Mouse (Mus musculus) embryonic facial prominence, embryonic 15.5 days (tissue): ENCODE results near the gene Lbp. TPM values are rescaled to one million over a fixed set of nuclear protein-coding genes. Genes with fewer than 3 reads are reported as not detected.

Experiments used
- ATAC-seq: fragments of 200-750 bp; cut with Nextera tagmentation; 2 replicates; pipeline ENCODE4 v1.8.0; 2017; ENCODE audit warnings: low read depth, moderate TSS enrichment; ENCODE audit not compliant: insufficient number of reproducible peaks, low FRiP score, low TSS enrichment
- H3K27ac ChIP-seq: fragments of 300-500 bp; sonication (generic); replicated peaks from 2 replicates; pipeline ENCODE4 v1.5.1; 2015; ENCODE audit warnings: mild to moderate bottlenecking, inconsistent platforms
- H3K27me3 ChIP-seq: fragments of 300-500 bp; sonication (generic); 2 replicates; pipeline ENCODE4 v1.6.1; 2015; ENCODE audit warnings: inconsistent platforms
- H3K36me3 ChIP-seq: fragments of 300-500 bp; sonication (generic); 2 replicates; pipeline ENCODE4 v1.6.1; 2015; ENCODE audit warnings: mild to moderate bottlenecking, inconsistent platforms
- H3K4me1 ChIP-seq: fragments of 300-500 bp; sonication (generic); 2 replicates; pipeline ENCODE4 v1.6.1; 2015; ENCODE audit warnings: inconsistent platforms
- H3K4me2 ChIP-seq: fragments of 300-500 bp; sonication (generic); replicated peaks from 2 replicates; pipeline ENCODE4 v1.6.1; 2015; ENCODE audit warnings: mild to moderate bottlenecking, inconsistent platforms
- H3K4me3 ChIP-seq: fragments of 300-500 bp; sonication (generic); replicated peaks from 2 replicates; pipeline ENCODE4 v1.5.1; 2015; ENCODE audit warnings: mild to moderate bottlenecking, inconsistent platforms
- H3K9ac ChIP-seq: fragments of 300-500 bp; sonication (generic); 2 replicates; pipeline ENCODE4 v1.6.1; 2015; ENCODE audit warnings: inconsistent platforms
- H3K9me3 ChIP-seq: fragments of 300-500 bp; sonication (generic); replicated peaks from 2 replicates; pipeline ENCODE4 v1.6.1; 2016; ENCODE audit warnings: inconsistent platforms
- WGBS: fragments of 180-500 bp; shearing (Covaris S2); methylation state at CpG from one replicate; pipeline ENCODE4 v1.1.7; 2015; 5-methylcytosine and 5-hydroxymethylcytosine counted together
- polyA plus RNA-seq: library from polyadenylated mRNA; unstranded; fragments of >200 nt; fragmentation: Nextera tagmentation; extraction: Ambion mirVana; gene quantifications from 2 replicates; pipeline ENCODE4 v1.2.1, GENCODE M21; 2015

The Lbp gene
- polyA plus RNA-seq, 1 experiment from 2014 or later, result 6.5 TPM

DNA sequence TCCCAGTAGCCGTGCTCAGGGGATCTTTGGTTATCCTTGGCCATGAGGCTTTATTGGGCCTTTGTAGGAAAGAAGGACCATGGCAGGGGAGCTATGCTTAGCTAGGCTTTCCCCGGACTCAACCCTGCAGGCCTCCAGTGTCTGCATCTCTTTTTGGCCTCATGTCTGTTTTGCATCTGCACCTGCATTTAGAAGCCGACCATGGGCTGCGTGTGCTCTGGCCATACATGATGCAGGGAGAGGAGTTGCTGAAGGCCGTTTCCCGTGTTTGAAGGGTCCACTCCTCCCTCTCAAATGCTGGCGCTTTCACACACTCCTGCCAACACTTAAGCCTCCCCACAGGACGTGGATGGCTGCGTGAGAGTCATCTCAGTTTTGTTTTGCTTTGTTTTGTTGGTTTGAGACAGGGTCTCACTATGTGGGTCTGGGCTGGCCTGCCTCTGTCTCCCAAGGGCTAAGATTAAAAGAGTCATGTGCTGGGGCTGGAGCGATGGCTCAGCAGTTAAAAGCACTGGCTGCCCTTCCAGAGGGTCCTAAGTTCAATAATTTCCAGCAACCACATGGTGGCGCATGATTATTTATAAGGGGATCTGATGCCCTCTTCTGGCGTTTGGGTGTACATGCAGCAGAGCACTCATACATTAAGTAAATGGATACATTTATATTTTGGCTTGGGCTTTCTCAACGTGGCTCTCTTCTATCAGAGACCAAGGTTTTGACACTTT is 73.2 kb downstream of the Lbp start:
- Histone ChIP-seq H3K4me1 (peaks cover 6% of the 10 kb centered on the region), H3K36me3 (no peaks in the 10 kb centered on the region), H3K9ac (no peak overlapping the region), H3K4me2 (no peak overlapping the region), H3K27ac (no peak overlapping the region), H3K27me3 (peaks cover 23% of the 10 kb centered on the region), H3K4me3 (no peak overlapping the region), H3K9me3 (no peaks in the 10 kb centered on the region)
- no peak for ATAC-seq
- 42% methylated on average over 13 of the region's 13 CpGs for WGBS

Other genes with a start within 250 kb of the Lbp start
- gene Tgm2, start 160.1 kb upstream of the Lbp start, polyA plus RNA-seq, result 17.9 and 22.2 TPM in 2 replicates
- 5.0 and 6.0 TPM in 2 replicates for gene D630003M21Rik, start 77.3 kb upstream of the Lbp start, polyA plus RNA-seq
- gene Bpi, start 48.4 kb upstream of the Lbp start, polyA plus RNA-seq, result not detected in 2 replicates
- 3.9 and 9.2 TPM in 2 replicates for gene Snhg11, start 69.1 kb downstream of the Lbp start, polyA plus RNA-seq
- 17.5 and 18.1 TPM in 2 replicates for gene Ralgapb, start 103.4 kb downstream of the Lbp start, polyA plus RNA-seq
- 1.1 and 1.9 TPM in 2 replicates for gene Adig, start 196.1 kb downstream of the Lbp start, polyA plus RNA-seq
- gene Arhgap40, start 206.3 kb downstream of the Lbp start, polyA plus RNA-seq, result 4.9 and 5.9 TPM in 2 replicates